Mouse (Mus musculus): ENCODE data around the gene Rasal2. TPM values are rescaled to one million over a fixed set of nuclear protein-coding genes. Genes with fewer than 3 reads are reported as not detected.

Gene Rasal2
- polyA plus RNA-seq, 1 experiment, result 3.0 TPM

DNA sequence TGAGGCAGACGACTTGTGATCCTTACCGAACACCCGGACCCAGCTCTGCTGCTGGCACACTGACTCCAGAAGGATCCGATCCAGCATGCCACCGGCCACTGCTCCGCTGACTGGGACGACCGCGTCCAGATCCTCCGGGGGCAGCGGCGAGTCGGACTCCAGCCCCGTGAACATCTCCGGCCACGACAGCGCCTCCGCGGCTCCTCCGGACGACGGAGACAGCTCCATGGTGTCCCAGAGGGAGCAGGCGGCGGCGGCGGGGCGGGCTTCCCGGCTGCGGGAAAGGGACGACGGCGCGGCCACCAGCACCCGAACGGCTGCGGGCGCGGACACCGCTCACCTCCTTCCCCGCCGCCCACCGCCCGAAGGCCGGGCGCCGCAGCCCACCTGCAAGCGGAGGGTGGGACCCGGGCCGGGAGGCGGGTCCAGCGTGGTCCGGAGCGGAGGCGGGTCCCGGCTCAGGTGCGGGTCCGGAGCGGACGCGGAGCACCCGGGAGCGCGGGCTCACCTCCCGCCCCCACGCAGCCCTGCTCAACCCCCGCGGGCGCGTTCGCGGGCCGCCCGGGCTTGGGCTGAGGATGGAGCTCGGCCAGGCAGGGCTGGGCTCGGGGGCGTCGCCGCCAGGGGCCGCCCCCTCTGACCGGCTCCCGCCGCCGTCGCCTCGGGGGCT, 549 bp downstream of the Rasal2 start:
- H3ac ChIP-seq (ENCODE audit: control insufficient read depth, insufficient read length, low read depth), result peak overlapping the region; percentile 93
- peaks cover 8% of the 10 kb centered on the region for H3K79me3 ChIP-seq (ENCODE audit: low read depth)
- H3K27me3 ChIP-seq (ENCODE audit: control insufficient read depth, insufficient read depth, insufficient read length), result no peaks in the 10 kb centered on the region
- no peaks in the 10 kb centered on the region for H3K36me3 ChIP-seq (ENCODE audit: control insufficient read depth, insufficient read depth)
- H3K79me2 ChIP-seq (ENCODE audit: control insufficient read depth, insufficient read depth), result peaks cover 50% of the 10 kb centered on the region
- H3K4me3 ChIP-seq (ENCODE audit: insufficient read depth, poor library complexity, severe bottlenecking), result peak overlapping the region; percentile 74
- TF ChIP-seq FOSL1 (IDR thresholded peaks at IDR 0.05; ENCODE audit: insufficient read depth, low read length, poor library complexity, severe bottlenecking) (no peak), MYOG (IDR thresholded peaks at IDR 0.05; ENCODE audit: control insufficient read depth, extremely low read depth, insufficient read length) (no peak), CTCF (IDR thresholded peaks at IDR 0.05; ENCODE audit: control insufficient read depth, insufficient read depth, insufficient read length) (peak; percentile 22), MAX (IDR thresholded peaks at IDR 0.05) (no peak), CEBPB (IDR thresholded peaks at IDR 0.05; ENCODE audit: low read depth) (no peak), MYOD1 (IDR thresholded peaks at IDR 0.05; ENCODE audit: control insufficient read depth, insufficient read length, low read depth) (no peak), USF1 (IDR thresholded peaks at IDR 0.05; ENCODE audit: low read depth) (no peak)

DNA sequence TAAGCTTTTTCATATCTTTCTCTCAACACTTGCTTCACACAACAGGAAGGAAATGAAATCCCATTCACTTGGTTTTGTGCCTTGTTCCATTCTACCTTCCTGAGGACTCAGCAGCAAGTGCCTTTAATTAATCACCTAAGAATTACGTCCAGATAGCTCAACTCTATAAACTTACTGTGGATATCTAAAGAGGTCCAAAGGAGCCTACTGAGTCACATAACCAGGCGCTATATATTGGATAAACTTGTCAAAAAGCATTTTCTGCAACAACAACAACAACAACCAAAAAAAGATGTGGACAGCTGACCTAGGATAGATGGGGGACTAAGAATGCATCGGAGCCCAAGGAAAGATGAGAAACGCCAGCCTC, 1.1 kb downstream of the Rasal2 start:
- Histone ChIP-seq H3K79me2 (ENCODE audit: control insufficient read depth, insufficient read depth) (peaks cover 53% of the 10 kb centered on the region), H3K4me3 (ENCODE audit: insufficient read depth, poor library complexity, severe bottlenecking) (peak overlapping the region; percentile 74)

GRCm38 (mm10) chr1:157410937-157411336, 1.5 kb downstream of the Rasal2 start:
- Histone ChIP-seq H3K79me3 (ENCODE audit: low read depth) (peaks cover 8% of the 10 kb centered on the region), H3K79me2 (ENCODE audit: control insufficient read depth, insufficient read depth) (peaks cover 55% of the 10 kb centered on the region), H3ac (ENCODE audit: control insufficient read depth, insufficient read length, low read depth) (peak overlapping the region; percentile 6), H3K4me3 (ENCODE audit: insufficient read depth, poor library complexity, severe bottlenecking) (no peak overlapping the region), H3K27me3 (ENCODE audit: control insufficient read depth, insufficient read depth, insufficient read length) (no peaks in the 10 kb centered on the region), H3K36me3 (ENCODE audit: control insufficient read depth, insufficient read depth) (no peaks in the 10 kb centered on the region)
- TF ChIP-seq MAX (IDR thresholded peaks at IDR 0.05) (no peak), CEBPB (IDR thresholded peaks at IDR 0.05; ENCODE audit: low read depth) (no peak), CTCF (IDR thresholded peaks at IDR 0.05; ENCODE audit: control insufficient read depth, insufficient read depth, insufficient read length) (no peak), MYOG (IDR thresholded peaks at IDR 0.05; ENCODE audit: control insufficient read depth, extremely low read depth, insufficient read length) (no peak), FOSL1 (IDR thresholded peaks at IDR 0.05; ENCODE audit: insufficient read depth, low read length, poor library complexity, severe bottlenecking) (no peak)

More for the DNA sequence above, 1.1 kb downstream of the Rasal2 start:
- TF ChIP-seq MYOG (IDR thresholded peaks at IDR 0.05; ENCODE audit: control insufficient read depth, extremely low read depth, insufficient read length), result no peak
- TF ChIP-seq CEBPB (IDR thresholded peaks at IDR 0.05; ENCODE audit: low read depth), result no peak
- TF ChIP-seq MAX (IDR thresholded peaks at IDR 0.05), result no peak
- TF ChIP-seq CTCF (IDR thresholded peaks at IDR 0.05; ENCODE audit: control insufficient read depth, insufficient read depth, insufficient read length), result no peak
- TF ChIP-seq MYOD1 (IDR thresholded peaks at IDR 0.05; ENCODE audit: control insufficient read depth, insufficient read length, low read depth), result no peak
- TF ChIP-seq USF1 (IDR thresholded peaks at IDR 0.05; ENCODE audit: low read depth), result no peak
- TF ChIP-seq FOSL1 (IDR thresholded peaks at IDR 0.05; ENCODE audit: insufficient read depth, low read length, poor library complexity, severe bottlenecking), result no peak
- Histone ChIP-seq H3K79me3 (ENCODE audit: low read depth) (peaks cover 8% of the 10 kb centered on the region), H3ac (ENCODE audit: control insufficient read depth, insufficient read length, low read depth) (peak overlapping the region; percentile 93), H3K27me3 (ENCODE audit: control insufficient read depth, insufficient read depth, insufficient read length) (no peaks in the 10 kb centered on the region), H3K36me3 (ENCODE audit: control insufficient read depth, insufficient read depth) (no peaks in the 10 kb centered on the region)

DNA sequence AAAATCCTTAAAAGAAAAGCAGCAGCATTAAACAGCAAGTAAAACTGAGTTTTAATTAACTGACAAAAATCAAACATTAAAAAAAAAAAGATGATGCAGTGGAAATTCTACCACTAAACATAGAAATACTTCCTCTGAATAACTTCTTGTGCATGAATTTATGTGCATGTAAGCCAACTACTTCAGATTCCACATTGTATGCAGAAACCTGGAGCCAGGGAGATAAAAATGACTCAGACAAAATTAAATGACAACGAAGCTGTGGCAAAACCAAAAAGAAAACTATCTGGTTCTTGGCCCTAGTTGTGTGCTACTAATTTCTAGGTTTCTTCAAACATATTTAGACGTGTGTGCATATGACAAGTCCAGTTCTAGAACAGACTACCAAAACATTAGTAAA, 2.7 kb downstream of the Rasal2 start:
- Histone ChIP-seq H3K27me3 (ENCODE audit: control insufficient read depth, insufficient read depth, insufficient read length) (no peaks in the 10 kb centered on the region), H3K79me2 (ENCODE audit: control insufficient read depth, insufficient read depth) (peaks cover 55% of the 10 kb centered on the region), H3K4me3 (ENCODE audit: insufficient read depth, poor library complexity, severe bottlenecking) (no peak overlapping the region), H3ac (ENCODE audit: control insufficient read depth, insufficient read length, low read depth) (no peak overlapping the region), H3K79me3 (ENCODE audit: low read depth) (peaks cover 8% of the 10 kb centered on the region), H3K36me3 (ENCODE audit: control insufficient read depth, insufficient read depth) (no peaks in the 10 kb centered on the region)
- no peak for TF ChIP-seq FOSL1 (IDR thresholded peaks at IDR 0.05; ENCODE audit: insufficient read depth, low read length, poor library complexity, severe bottlenecking)
- TF ChIP-seq CTCF (IDR thresholded peaks at IDR 0.05; ENCODE audit: control insufficient read depth, insufficient read depth, insufficient read length), result no peak
- no peak for TF ChIP-seq CEBPB (IDR thresholded peaks at IDR 0.05; ENCODE audit: low read depth)
- no peak for TF ChIP-seq MYOG (IDR thresholded peaks at IDR 0.05; ENCODE audit: control insufficient read depth, extremely low read depth, insufficient read length)
- TF ChIP-seq MAX (IDR thresholded peaks at IDR 0.05), result no peak
- no peak for TF ChIP-seq USF1 (IDR thresholded peaks at IDR 0.05; ENCODE audit: low read depth)
- TF ChIP-seq MYOD1 (IDR thresholded peaks at IDR 0.05; ENCODE audit: control insufficient read depth, insufficient read length, low read depth), result no peak

- Histone ChIP-seq H3K36me3 (ENCODE audit: control insufficient read depth, insufficient read depth) (no peaks in the 10 kb centered on the region), H3K4me3 (ENCODE audit: insufficient read depth, poor library complexity, severe bottlenecking) (no peak overlapping the region), H3ac (ENCODE audit: control insufficient read depth, insufficient read length, low read depth) (no peak overlapping the region), H3K27me3 (ENCODE audit: control insufficient read depth, insufficient read depth, insufficient read length) (no peaks in the 10 kb centered on the region), H3K79me2 (ENCODE audit: control insufficient read depth, insufficient read depth) (no peaks in the 10 kb centered on the region), H3K79me3 (ENCODE audit: low read depth) (no peaks in the 10 kb centered on the region)
- no peak for TF ChIP-seq MYOD1 (IDR thresholded peaks at IDR 0.05; ENCODE audit: control insufficient read depth, insufficient read length, low read depth)
- no peak for TF ChIP-seq FOSL1 (IDR thresholded peaks at IDR 0.05; ENCODE audit: insufficient read depth, low read length, poor library complexity, severe bottlenecking)
- no peak for TF ChIP-seq CTCF (IDR thresholded peaks at IDR 0.05; ENCODE audit: control insufficient read depth, insufficient read depth, insufficient read length)
- no peak for TF ChIP-seq CEBPB (IDR thresholded peaks at IDR 0.05; ENCODE audit: low read depth)
- no peak for TF ChIP-seq USF1 (IDR thresholded peaks at IDR 0.05; ENCODE audit: low read depth)
- TF ChIP-seq MAX (IDR thresholded peaks at IDR 0.05), result no peak
- TF ChIP-seq MYOG (IDR thresholded peaks at IDR 0.05; ENCODE audit: control insufficient read depth, extremely low read depth, insufficient read length), result no peak
Measured at GRCm38 (mm10) chr1:157388027-157388426, 24.4 kb downstream of the Rasal2 start.
